Mouse (Mus musculus) myocyte (in vitro differentiated cells): Measurements from ENCODE around the gene Dock4.

Experiments
- CEBPB ChIP-seq: IDR thresholded peaks from 2 replicates; pipeline ENCODE4 v1.6.1; 2011; ENCODE audit warnings: mild to moderate bottlenecking, moderate library complexity; ENCODE audit not compliant: poor library complexity, insufficient read depth, severe bottlenecking
- E2F4 ChIP-seq: IDR thresholded peaks from one replicate; pipeline ENCODE4 v1.6.1; 2011; ENCODE audit warnings: mild to moderate bottlenecking, control low read depth, moderate library complexity; ENCODE audit not compliant: insufficient read depth
- MAX ChIP-seq: IDR thresholded peaks from one replicate; pipeline ENCODE4 v1.6.1; 2011; ENCODE audit warnings: low read depth, mild to moderate bottlenecking, control low read depth
- MYOD1 ChIP-seq, 3 experiments: IDR thresholded peaks; one replicate each; pipeline ENCODE4 v1.6.1; 2011; ENCODE audit warnings: control low read depth in 2 of 3, low read depth in 2 of 3, mild to moderate bottlenecking in 2 of 3, moderate library complexity in 1 of 3; ENCODE audit not compliant: insufficient read length in 2 of 3, control insufficient read depth in 1 of 3
- MYOG ChIP-seq, 3 experiments: IDR thresholded peaks; one replicate each; pipeline ENCODE4 v1.6.1; 2011; ENCODE audit warnings: control low read depth in 2 of 3, low read depth in 2 of 3, mild to moderate bottlenecking in 2 of 3; ENCODE audit not compliant: insufficient read length in 2 of 3, control insufficient read depth in 1 of 3, insufficient read depth in 1 of 3
- POLR2A ChIP-seq: IDR thresholded peaks from one replicate; pipeline ENCODE4 v1.6.1; 2011; ENCODE audit warnings: low read depth, mild to moderate bottlenecking, control low read depth, moderate library complexity; ENCODE audit not compliant: insufficient read length
- TCF12 ChIP-seq: IDR thresholded peaks from one replicate; pipeline ENCODE4 v1.6.1; 2011; ENCODE audit warnings: mild to moderate bottlenecking, control low read depth; ENCODE audit not compliant: poor library complexity, insufficient read depth, severe bottlenecking
- TCF3 ChIP-seq: IDR thresholded peaks from one replicate; pipeline ENCODE4 v1.6.1; 2011; ENCODE audit warnings: low read depth, control low read depth; ENCODE audit not compliant: insufficient read length
- USF1 ChIP-seq: IDR thresholded peaks from one replicate; pipeline ENCODE4 v1.6.1; 2011; ENCODE audit warnings: low read depth, mild to moderate bottlenecking, control low read depth, moderate library complexity

DNA sequence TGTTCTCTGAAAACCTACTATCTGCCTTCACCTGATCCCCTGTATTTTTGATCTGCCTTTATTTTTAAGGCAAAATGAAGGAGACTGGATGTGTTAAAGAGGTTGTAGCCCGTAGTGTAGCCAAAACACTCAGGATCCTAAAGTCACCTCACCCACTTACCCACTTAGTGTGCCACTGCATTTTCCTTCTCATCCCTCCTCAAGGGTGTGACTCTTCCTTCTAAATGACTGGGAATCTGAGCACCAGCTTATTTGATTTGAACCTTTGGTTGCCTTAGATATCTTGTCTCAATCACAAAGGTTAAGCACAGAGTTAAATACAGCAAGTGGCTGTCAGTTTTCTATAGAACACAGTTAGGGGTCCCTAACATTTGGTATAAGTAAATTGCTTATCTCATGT is 362.2 kb downstream of the Dock4 start:
- TF ChIP-seq USF1 (no peak), TCF12 (no peak), POLR2A (no peak), E2F4 (no peak), MAX (no peak), TCF3 (no peak), MYOG (IDR thresholded peaks at IDR 0.05; ENCODE audit: control insufficient read depth in 1 of 3, insufficient read depth in 1 of 3, insufficient read length in 2 of 3, low read depth in 2 of 3) (no peak), CEBPB (no peak), MYOD1 (IDR thresholded peaks at IDR 0.05; ENCODE audit: control insufficient read depth in 1 of 3, insufficient read length in 2 of 3, low read depth in 2 of 3) (no peak)
